Mouse (Mus musculus) midbrain, embryonic 12.5 days (tissue): ENCODE data around the gene Vav1. TPM values are rescaled to one million over a fixed set of nuclear protein-coding genes. Genes with fewer than 3 reads are reported as not detected.
"Not testable (repeated sequence)": the region's sequence is repeated elsewhere in the genome, so short reads cannot be mapped to it uniquely, and the experiment has no call there.

Experiments used
- ATAC-seq: fragments of 200-750 bp; cut with Nextera tagmentation; 2 replicates; pipeline ENCODE4 v1.8.0; 2017; ENCODE audit warnings: low read depth, moderate TSS enrichment, moderate library complexity; ENCODE audit not compliant: low FRiP score
- H3K27ac ChIP-seq: fragments of 300-500 bp; sonication (generic); replicated peaks from 2 replicates; pipeline ENCODE4 v1.5.1; 2016; ENCODE audit warnings: mild to moderate bottlenecking
- H3K27me3 ChIP-seq: fragments of 300-500 bp; sonication (generic); 2 replicates; pipeline ENCODE4 v1.6.1; 2016; ENCODE audit warnings: mild to moderate bottlenecking
- H3K36me3 ChIP-seq: fragments of 300-500 bp; sonication (generic); 2 replicates; pipeline ENCODE4 v1.6.1; 2016
- H3K4me1 ChIP-seq: fragments of 300-500 bp; sonication (generic); 2 replicates; pipeline ENCODE4 v1.6.1; 2016
- H3K4me2 ChIP-seq: fragments of 300-500 bp; sonication (generic); replicated peaks from 2 replicates; pipeline ENCODE4 v1.6.1; 2016; ENCODE audit warnings: mild to moderate bottlenecking, moderate library complexity
- H3K4me3 ChIP-seq: fragments of 300-500 bp; sonication (generic); 2 replicates; pipeline ENCODE4 v1.5.1; 2016; ENCODE audit warnings: mild to moderate bottlenecking
- H3K9ac ChIP-seq: fragments of 300-500 bp; sonication (generic); replicated peaks from 2 replicates; pipeline ENCODE4 v1.6.1; 2016; ENCODE audit warnings: mild to moderate bottlenecking, moderate library complexity
- H3K9me3 ChIP-seq: fragments of 300-500 bp; sonication (generic); 2 replicates; pipeline ENCODE4 v1.6.1; 2016; ENCODE audit warnings: mild to moderate bottlenecking
- WGBS: fragments of 180-500 bp; shearing (Covaris S2); methylation state at CpG from one replicate; pipeline ENCODE4 v1.1.7; 2016; 5-methylcytosine and 5-hydroxymethylcytosine counted together
- polyA plus RNA-seq: library from polyadenylated mRNA; unstranded; fragments of >200 nt; fragmentation: Nextera tagmentation; extraction: Ambion mirVana; gene quantifications from 2 replicates; pipeline ENCODE4 v1.2.1, GENCODE M21; 2016

Gene Vav1
- polyA plus RNA-seq, 1 experiment from 2014 or later, result 2.1 TPM

- Histone ChIP-seq H3K36me3 (no peaks in the 10 kb centered on the region), H3K27ac (no peak overlapping the region), H3K27me3 (no peaks in the 10 kb centered on the region), H3K4me3 (no peak overlapping the region), H3K9ac (no peak overlapping the region), H3K9me3 (no peaks in the 10 kb centered on the region), H3K4me2 (no peak overlapping the region), H3K4me1 (no peaks in the 10 kb centered on the region)
- no peak; the same call in 1 of the 2 replicates for ATAC-seq
- WGBS, result 72% methylated on average over 9 of the region's 9 CpGs
Observed at GRCm38 (mm10) chr17:57334001-57334760, 55.3 kb downstream of the Vav1 start.

DNA sequence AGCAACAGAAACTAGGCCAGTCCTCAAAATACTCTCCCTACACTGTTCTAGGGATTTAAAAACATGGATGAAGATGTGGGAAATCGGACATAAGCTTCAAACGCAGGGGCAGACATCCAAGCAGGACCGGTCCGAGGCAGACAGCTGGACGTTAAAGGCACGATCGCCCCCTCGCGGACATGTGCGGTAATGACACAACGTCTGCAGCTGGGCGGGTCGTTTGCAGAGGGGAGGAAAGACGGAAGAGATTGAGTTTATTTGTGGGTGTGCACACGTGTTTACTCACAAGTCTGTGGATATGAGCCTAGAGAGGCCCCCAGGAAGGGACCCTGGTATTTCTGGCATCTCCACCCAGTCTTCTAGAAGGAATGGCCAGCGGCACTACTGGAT is 55.9 kb downstream of the Vav1 start:
- Histone ChIP-seq H3K27ac (no peak overlapping the region), H3K36me3 (no peaks in the 10 kb centered on the region), H3K9me3 (no peaks in the 10 kb centered on the region), H3K4me1 (no peaks in the 10 kb centered on the region), H3K9ac (no peak overlapping the region), H3K4me3 (no peak overlapping the region), H3K27me3 (no peaks in the 10 kb centered on the region), H3K4me2 (no peak overlapping the region)
- ATAC-seq, result peak; percentile 48; the same call in 1 of the 2 replicates
- 7% methylated on average over 16 of the region's 16 CpGs for WGBS

GRCm38 (mm10) chr17:57335194-57335593 is 56.3 kb downstream of the Vav1 start:
- H3K4me2 ChIP-seq, H3K4me3 ChIP-seq, H3K9me3 ChIP-seq, H3K36me3 ChIP-seq, H3K27me3 ChIP-seq, H3K4me1 ChIP-seq, H3K27ac ChIP-seq, H3K9ac ChIP-seq, ATAC-seq: not testable (repeated sequence)
- WGBS, result 71% methylated on average over 9 of the region's 9 CpGs

GRCm38 (mm10) chr17:57335673-57336303 is 56.9 kb downstream of the Vav1 start:
- no peak overlapping the region for H3K9ac ChIP-seq
- no peak overlapping the region for H3K4me3 ChIP-seq
- ATAC-seq, result peak; percentile 86
- H3K9me3 ChIP-seq, result no peaks in the 10 kb centered on the region
- no peak overlapping the region for H3K4me2 ChIP-seq
- 10% methylated on average over 11 of the region's 11 CpGs for WGBS
- H3K27ac ChIP-seq, result no peak overlapping the region
- no peaks in the 10 kb centered on the region for H3K4me1 ChIP-seq
- H3K27me3 ChIP-seq, result no peaks in the 10 kb centered on the region
- no peaks in the 10 kb centered on the region for H3K36me3 ChIP-seq

GRCm38 (mm10) chr17:57337996-57338395 is 59.1 kb downstream of the Vav1 start:
- no peak overlapping the region for H3K9ac ChIP-seq
- WGBS, result 82% methylated on average over 10 of the region's 10 CpGs
- no peak overlapping the region for H3K4me2 ChIP-seq
- no peaks in the 10 kb centered on the region for H3K36me3 ChIP-seq
- no peak for ATAC-seq
- no peaks in the 10 kb centered on the region for H3K4me1 ChIP-seq
- H3K4me3 ChIP-seq, result no peak overlapping the region
- no peaks in the 10 kb centered on the region for H3K9me3 ChIP-seq
- no peaks in the 10 kb centered on the region for H3K27me3 ChIP-seq
- no peak overlapping the region for H3K27ac ChIP-seq

- Histone ChIP-seq H3K36me3 (no peaks in the 10 kb centered on the region), H3K4me2 (no peak overlapping the region), H3K27me3 (no peaks in the 10 kb centered on the region), H3K9ac (no peak overlapping the region), H3K4me1 (no peaks in the 10 kb centered on the region), H3K9me3 (no peaks in the 10 kb centered on the region), H3K4me3 (no peak overlapping the region), H3K27ac (no peak overlapping the region)
- 80% methylated on average over 9 of the region's 9 CpGs for WGBS
- no peak for ATAC-seq
Observed at GRCm38 (mm10) chr17:57339298-57339697, 60.4 kb downstream of the Vav1 start.

DNA sequence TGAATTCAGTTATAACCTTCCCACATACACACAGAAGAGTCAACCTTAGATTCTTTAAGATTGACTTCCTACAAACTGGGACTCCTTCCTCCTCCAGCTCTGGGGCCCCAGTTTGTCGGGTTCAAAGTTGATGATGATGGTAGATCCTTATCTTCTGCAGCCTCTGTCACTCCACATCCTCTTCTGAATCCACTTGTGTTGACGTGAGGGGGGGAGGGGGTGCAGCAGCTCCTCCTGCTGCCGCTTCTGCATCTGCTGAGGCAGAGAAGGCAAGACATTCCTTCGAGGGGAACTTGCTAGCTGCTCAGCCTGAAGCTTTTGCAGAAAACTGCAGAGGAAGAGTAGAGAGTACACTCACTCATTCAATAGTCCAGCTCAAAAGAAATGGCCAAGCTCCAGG is 62.7 kb downstream of the Vav1 start:
- H3K4me2 ChIP-seq, result no peak overlapping the region
- 86% methylated on average over 4 of the region's 4 CpGs for WGBS
- no peak overlapping the region for H3K9ac ChIP-seq
- no peaks in the 10 kb centered on the region for H3K4me1 ChIP-seq
- H3K36me3 ChIP-seq, result no peaks in the 10 kb centered on the region
- no peak overlapping the region for H3K4me3 ChIP-seq
- no peak overlapping the region for H3K27ac ChIP-seq
- H3K27me3 ChIP-seq, result no peaks in the 10 kb centered on the region
- no peak for ATAC-seq
- H3K9me3 ChIP-seq, result no peaks in the 10 kb centered on the region

DNA sequence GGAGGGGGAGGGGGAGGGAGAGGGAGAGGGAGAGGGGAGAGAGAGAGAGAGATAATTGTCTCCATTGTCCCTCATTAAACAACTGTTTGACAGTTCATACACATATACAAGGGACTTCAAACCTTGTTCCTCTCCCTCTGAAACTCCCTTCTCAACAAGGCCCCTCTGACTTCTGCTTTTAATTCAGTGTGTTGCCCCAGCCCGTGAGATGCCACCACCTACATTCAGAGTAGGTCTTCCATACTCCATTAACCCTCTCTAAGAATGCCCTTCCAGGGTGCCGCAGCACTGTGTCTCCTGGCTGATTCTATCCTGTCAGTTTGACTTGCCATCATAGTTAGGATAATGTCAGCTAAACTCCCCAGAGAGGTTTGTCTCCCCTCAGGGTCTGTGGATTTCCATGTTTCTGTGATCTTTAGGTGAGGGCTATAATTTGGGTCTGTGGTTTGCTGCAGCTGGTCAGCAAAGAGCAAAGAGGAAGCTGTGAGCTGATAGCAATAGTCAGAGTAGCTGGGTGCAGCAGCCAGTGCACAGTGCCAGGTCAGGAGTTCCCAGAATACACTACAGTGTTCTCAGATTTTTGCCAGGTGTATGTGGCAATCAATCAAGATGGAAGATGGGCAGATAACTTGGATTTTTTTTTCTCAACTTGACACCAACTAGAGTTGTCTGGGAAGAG is 65.3 kb downstream of the Vav1 start:
- ATAC-seq, result no peak
- WGBS, result 71% methylated on average over 2 of the region's 2 CpGs

GRCm38 (mm10) chr17:57347017-57347416 is 68.1 kb downstream of the Vav1 start:
- Histone ChIP-seq H3K27me3 (no peaks in the 10 kb centered on the region), H3K9me3 (no peaks in the 10 kb centered on the region), H3K27ac (no peak overlapping the region), H3K36me3 (no peaks in the 10 kb centered on the region), H3K4me3 (no peak overlapping the region), H3K4me2 (no peak overlapping the region), H3K9ac (no peak overlapping the region), H3K4me1 (no peaks in the 10 kb centered on the region)
- ATAC-seq, result no peak
- 87% methylated on average over 6 of the region's 6 CpGs for WGBS

More for the DNA sequence above, 65.3 kb downstream of the Vav1 start:
- Histone ChIP-seq H3K36me3 (no peaks in the 10 kb centered on the region), H3K4me3 (no peak overlapping the region), H3K27ac (no peak overlapping the region), H3K9ac (no peak overlapping the region), H3K9me3 (no peaks in the 10 kb centered on the region), H3K27me3 (no peaks in the 10 kb centered on the region), H3K4me1 (no peaks in the 10 kb centered on the region), H3K4me2 (no peak overlapping the region)

- 93% methylated on average over 2 of the region's 2 CpGs for WGBS
- Histone ChIP-seq H3K4me2 (no peak overlapping the region), H3K4me3 (no peak overlapping the region), H3K27ac (no peak overlapping the region), H3K9ac (no peak overlapping the region), H3K9me3 (no peaks in the 10 kb centered on the region), H3K27me3 (no peaks in the 10 kb centered on the region), H3K36me3 (no peaks in the 10 kb centered on the region), H3K4me1 (no peaks in the 10 kb centered on the region)
- no peak for ATAC-seq
Observed at GRCm38 (mm10) chr17:57347781-57348180, 68.9 kb downstream of the Vav1 start.

DNA sequence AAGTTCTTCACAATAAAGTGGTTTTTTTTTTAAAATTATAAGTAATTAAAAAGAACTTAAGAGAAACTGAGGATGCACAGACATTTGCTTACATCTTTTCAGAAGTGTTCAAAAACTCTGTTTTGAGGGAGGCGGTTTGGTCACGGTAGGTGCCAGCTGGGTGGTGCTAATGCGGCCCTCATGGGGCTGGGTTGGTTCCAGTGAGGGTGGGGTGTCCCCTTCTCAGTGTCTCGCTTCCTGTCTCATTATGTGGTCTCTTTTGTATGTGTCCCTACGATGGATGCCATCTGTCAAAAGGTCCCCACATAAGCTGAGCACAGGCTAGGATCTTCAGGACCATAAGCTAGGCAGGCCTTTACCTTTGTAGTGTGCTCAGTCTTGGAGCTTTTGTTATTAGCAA is 70.2 kb downstream of the Vav1 start:
- no peak overlapping the region for H3K27ac ChIP-seq
- no peaks in the 10 kb centered on the region for H3K36me3 ChIP-seq
- ATAC-seq, result no peak
- H3K4me2 ChIP-seq, result no peak overlapping the region
- no peaks in the 10 kb centered on the region for H3K9me3 ChIP-seq
- no peaks in the 10 kb centered on the region for H3K4me1 ChIP-seq
- 80% methylated on average over 5 of the region's 5 CpGs for WGBS
- H3K27me3 ChIP-seq, result no peaks in the 10 kb centered on the region
- H3K9ac ChIP-seq, result no peak overlapping the region
- no peak overlapping the region for H3K4me3 ChIP-seq

GRCm38 (mm10) chr17:57350212-57350611 is 71.3 kb downstream of the Vav1 start:
- Histone ChIP-seq H3K4me1 (no peaks in the 10 kb centered on the region), H3K9me3 (no peaks in the 10 kb centered on the region), H3K4me3 (no peak overlapping the region), H3K36me3 (no peaks in the 10 kb centered on the region), H3K27ac (no peak overlapping the region), H3K4me2 (no peak overlapping the region), H3K27me3 (no peaks in the 10 kb centered on the region), H3K9ac (no peak overlapping the region)
- no peak for ATAC-seq
- 85% methylated on average over 5 of the region's 5 CpGs for WGBS
